Mouse (Mus musculus) effector memory CD4-positive, alpha-beta T cell, adult 5 months (primary cell): ENCODE measurements around the gene Chrng. TPM values are rescaled to one million over a fixed set of nuclear protein-coding genes. Genes with fewer than 3 reads are reported as not detected.

Source experiments
- polyA plus RNA-seq: library from polyadenylated mRNA; unstranded; fragments of 100-300 nt; shearing (Covaris generic); gene quantifications from one replicate; pipeline ENCODE4 v1.2.1, GENCODE M21; 2017

The Chrng gene
- polyA plus RNA-seq, result not detected

DNA sequence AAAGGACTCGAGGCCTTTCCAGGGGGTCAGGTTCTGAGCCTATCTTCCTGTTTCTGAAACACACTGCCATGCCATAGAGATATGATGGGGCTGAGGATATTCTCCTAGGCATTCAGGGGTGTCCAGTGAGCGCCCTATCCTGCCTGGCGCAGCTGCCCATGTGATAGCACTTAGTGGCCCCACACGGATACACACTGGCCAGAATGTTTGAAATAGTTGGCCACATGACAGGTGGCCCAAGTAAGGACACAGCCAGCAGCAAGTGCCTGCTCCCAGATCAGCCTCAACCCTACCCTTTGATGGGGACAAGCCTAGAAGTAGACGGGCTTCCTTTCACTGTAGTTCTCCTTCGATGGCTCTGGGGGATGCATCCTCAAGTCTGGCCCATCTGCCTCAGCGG is at the start of gene Chrng:
Chrng (plus strand) TSS at position 193 of the 400 bp plus-strand sequence.

DNA sequence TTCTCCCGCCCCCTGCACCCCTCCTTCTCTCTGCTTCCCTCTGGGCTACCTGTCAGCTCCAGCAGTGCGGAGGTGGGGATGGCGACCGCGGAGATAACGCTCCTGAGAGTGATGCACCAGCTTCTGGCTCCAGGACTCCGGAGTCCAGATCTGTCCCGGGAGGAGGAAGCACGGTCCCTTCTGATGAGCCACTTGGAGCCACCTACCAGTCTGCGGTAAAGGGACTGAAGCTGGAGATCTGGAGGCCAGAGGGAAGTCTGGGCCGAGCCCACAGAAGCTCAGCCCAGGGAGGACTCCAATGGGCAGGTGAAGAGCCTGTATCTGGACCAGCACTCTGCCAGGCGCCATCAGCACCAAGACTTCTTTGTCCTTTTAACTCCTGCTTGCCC is 48.3 kb upstream of the Chrng start, which contains the start of gene Ecel1:
Ecel1 (minus strand) TSS at position 323 of the 389 bp plus-strand sequence.

DNA sequence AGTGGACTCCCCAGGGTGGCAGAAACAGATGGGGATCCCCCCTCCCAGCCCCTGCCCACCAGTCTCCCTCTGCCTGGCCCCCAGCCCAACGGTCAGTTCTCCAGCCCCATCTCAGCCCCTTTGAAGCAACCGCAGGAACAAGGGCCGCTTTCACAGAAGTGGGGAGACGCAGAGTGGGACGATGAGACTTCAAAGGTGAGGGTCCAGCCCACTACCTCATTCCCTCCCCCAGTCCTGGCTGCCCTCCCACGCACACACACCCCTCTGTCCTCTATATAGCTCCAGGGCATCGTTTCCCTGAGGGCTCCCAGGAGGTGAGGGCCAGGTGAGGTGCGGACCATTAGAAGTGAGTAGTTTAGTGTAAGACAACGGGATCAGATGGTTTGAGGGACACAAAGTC is 21.4 kb upstream of the Chrng start, which contains the start of gene Prss56:
Prss56 (plus strand) TSS at position 301 of the 400 bp plus-strand sequence.

DNA sequence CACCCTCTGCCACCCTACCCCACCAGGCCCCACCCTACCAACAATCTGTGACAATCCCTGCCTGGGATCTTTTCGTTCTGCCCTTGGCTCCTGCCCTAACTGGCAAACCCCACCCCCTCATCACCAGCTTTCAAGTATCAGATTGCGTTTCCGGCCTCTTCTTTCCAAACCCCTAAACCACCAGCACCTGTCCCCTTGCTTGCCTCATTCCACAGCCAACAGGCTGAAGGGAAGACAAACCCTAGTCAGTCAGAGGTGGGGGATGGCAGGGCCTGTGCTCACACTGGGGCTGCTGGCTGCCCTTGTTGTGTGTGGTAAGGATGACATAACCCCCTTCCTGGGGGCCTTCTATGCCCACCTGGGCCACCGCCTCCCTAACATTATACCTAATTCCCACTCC is 14.0 kb upstream of the Chrng start, which contains the start of gene Chrnd:
Chrnd (plus strand) TSS at position 179 of the 400 bp plus-strand sequence.

DNA sequence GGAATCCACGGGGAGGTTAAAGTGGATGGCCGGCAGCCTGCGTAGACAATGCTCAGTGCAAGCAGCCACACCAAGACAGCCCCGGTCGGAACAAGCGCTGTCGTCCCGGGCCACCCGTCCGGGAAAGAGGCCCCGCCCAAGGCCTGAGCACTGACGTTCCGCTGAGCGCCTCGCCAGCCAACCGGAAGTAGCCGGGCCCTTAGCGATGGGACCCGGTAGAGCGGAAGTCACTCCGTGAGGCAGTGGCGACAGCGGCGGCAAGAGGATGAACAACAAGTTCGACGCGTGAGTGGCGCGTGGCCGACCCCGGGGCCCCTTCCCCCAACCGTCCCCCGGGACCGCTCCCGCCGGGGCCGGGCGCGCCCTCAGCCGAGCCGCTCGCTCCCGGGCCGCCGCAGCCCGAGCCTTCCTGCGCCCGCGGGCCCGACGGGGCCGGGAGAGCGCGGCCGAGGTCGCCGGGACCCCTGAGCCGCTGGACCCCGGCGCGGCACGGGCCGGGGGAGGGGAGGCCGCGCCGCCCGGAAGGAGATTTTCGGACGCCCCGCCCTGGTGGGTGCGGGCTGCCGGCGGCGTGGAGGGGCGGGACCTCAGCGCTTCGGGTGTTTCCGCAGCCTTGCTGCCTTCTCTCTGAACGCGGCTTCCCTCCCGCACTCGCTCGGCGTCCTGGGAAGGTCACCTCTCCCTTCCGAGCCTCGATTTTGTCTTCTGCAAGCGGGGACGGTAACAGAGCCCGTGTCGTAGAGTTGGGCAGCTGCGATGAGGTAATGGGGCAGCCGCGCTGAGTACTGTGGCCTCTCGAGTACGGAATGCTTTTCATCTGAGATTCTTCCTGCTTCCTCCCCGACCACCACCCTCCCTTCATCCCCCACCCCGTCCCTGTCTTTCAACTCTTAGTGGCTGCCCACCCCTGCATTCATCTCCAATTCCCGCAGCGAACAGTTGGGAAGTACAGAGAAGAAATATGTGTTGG is 9.6 kb downstream of the Chrng start, which contains the start of gene Eif4e2:
Eif4e2 (plus strand) TSS at position 180 of the 970 bp plus-strand sequence.

Other genes starting within 250 kb of the Chrng start
- not detected for gene Alppl2, start 114.7 kb upstream of the Chrng start, polyA plus RNA-seq
- not detected for gene Alpi, start 103.1 kb upstream of the Chrng start, polyA plus RNA-seq
- not detected for gene Akp3, start 79.7 kb upstream of the Chrng start, polyA plus RNA-seq
- gene Ecel1, start 48.1 kb upstream of the Chrng start, polyA plus RNA-seq, result not detected
- gene Prss56, start 21.3 kb upstream of the Chrng start, polyA plus RNA-seq, result not detected
- not detected for gene Chrnd, start 14.1 kb upstream of the Chrng start, polyA plus RNA-seq
- 157 TPM for gene Eif4e2, start 9.3 kb downstream of the Chrng start, polyA plus RNA-seq
- gene Efhd1, start 59.7 kb downstream of the Chrng start, polyA plus RNA-seq, result not detected
- gene Gigyf2, start 122.3 kb downstream of the Chrng start, polyA plus RNA-seq, result 64.5 TPM
- 1.7 TPM for gene Kcnj13, start 190.1 kb downstream of the Chrng start, polyA plus RNA-seq